Mouse (Mus musculus) kidney, adult 2 months (tissue): ENCODE measurements around the gene Prss56. TPM values are rescaled to one million over a fixed set of nuclear protein-coding genes. Genes with fewer than 3 reads are reported as not detected.

Experiments used
- DNase-seq: peaks from one replicate; pipeline ENCODE4 v3.0.0; 2021
- H3K27ac ChIP-seq: fragments of 200-500 bp; 2 replicates; pipeline ENCODE4 v1.5.1; 2012; ENCODE audit warnings: low read depth, low read length, control low read depth, inconsistent platforms; ENCODE audit not compliant: insufficient read depth
- H3K27me3 ChIP-seq: fragments of 200-500 bp; replicated peaks from 2 replicates; pipeline ENCODE4 v1.6.1; 2012; ENCODE audit warnings: mild to moderate bottlenecking, moderate library complexity, low read length, inconsistent platforms; ENCODE audit not compliant: control insufficient read depth, insufficient read depth
- H3K36me3 ChIP-seq: fragments of 200-500 bp; 2 replicates; pipeline ENCODE4 v1.6.1; 2012; ENCODE audit warnings: mild to moderate bottlenecking, moderate library complexity, low read length, inconsistent platforms; ENCODE audit not compliant: control insufficient read depth, insufficient read depth
- H3K4me1 ChIP-seq: fragments of 200-500 bp; 2 replicates; pipeline ENCODE4 v1.6.1; 2011; ENCODE audit warnings: low read length; ENCODE audit not compliant: control insufficient read depth, insufficient read depth
- H3K4me3 ChIP-seq: fragments of 200-500 bp; 2 replicates; pipeline ENCODE4 v1.5.1; 2011; ENCODE audit warnings: mild to moderate bottlenecking, low read depth, low read length, control low read depth; ENCODE audit not compliant: insufficient read depth
- CTCF ChIP-seq: fragments of 200-500 bp; conservative IDR thresholded peaks from 2 replicates; pipeline ENCODE4 v1.5.1; 2011; ENCODE audit warnings: low read depth, mild to moderate bottlenecking, control low read depth, low read length, moderate library complexity, mixed read lengths; ENCODE audit not compliant: insufficient read depth, insufficient read length
- POLR2A ChIP-seq: fragments of 200-500 bp; IDR thresholded peaks from one replicate; pipeline ENCODE4 v1.6.1; 2011; ENCODE audit warnings: low read depth, low read length, control low read depth
- WGBS: fragments of 180-500 bp; shearing (Covaris S2); methylation state at CpG from one replicate; pipeline ENCODE4 v1.1.7; 2018; 5-methylcytosine and 5-hydroxymethylcytosine counted together
- polyA plus RNA-seq: library from polyadenylated mRNA; depleted of rRNA; stranded (reverse); fragments of >200 nt; gene quantifications from 2 replicates; pipeline ENCODE4 v1.2.3, GENCODE M21; 2012; rRNA removed

The Prss56 gene
- polyA plus RNA-seq, 1 experiment = not detected

DNA sequence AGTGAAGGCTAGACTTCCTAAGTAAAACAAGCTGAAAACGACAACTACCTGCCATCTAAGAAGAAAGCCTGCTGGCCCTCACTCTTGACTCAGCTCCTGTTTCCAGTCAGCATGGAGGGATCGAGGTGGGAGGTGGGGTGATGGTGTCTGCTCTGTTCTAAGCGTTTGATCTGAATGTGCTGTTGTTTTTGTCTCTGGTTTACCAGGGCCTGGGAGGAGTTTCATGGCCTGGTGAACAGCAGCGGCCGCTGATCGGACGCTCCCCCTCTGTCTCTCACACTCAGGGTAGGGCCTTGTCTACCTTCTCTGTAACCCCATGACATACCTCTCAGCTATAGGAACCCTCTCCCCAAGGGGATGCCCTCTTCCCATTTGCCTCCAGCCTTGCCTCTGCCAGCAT is 49.1 kb downstream of the Prss56 start:
- no peak for TF ChIP-seq POLR2A
- no peak for TF ChIP-seq CTCF
- 37% methylated on average over 7 of the region's 7 CpGs for WGBS
- Histone ChIP-seq H3K4me3 (no peak overlapping the region), H3K27me3 (no peaks in the 10 kb centered on the region), H3K36me3 (no peaks in the 10 kb centered on the region; the same call in 1 of the 2 replicates), H3K27ac (no peak overlapping the region), H3K4me1 (no peaks in the 10 kb centered on the region)
- no peak for DNase-seq

Other genes with a start within 250 kb of the Prss56 start
- gene Alppl2, start 93.4 kb upstream of the Prss56 start, polyA plus RNA-seq = not detected in 2 replicates
- gene Alpi, start 81.7 kb upstream of the Prss56 start, polyA plus RNA-seq = not detected in 2 replicates
- not detected in 2 replicates for gene Akp3, start 58.3 kb upstream of the Prss56 start, polyA plus RNA-seq
- gene Ecel1, start 26.8 kb upstream of the Prss56 start, polyA plus RNA-seq = 0.07 and 0.39 TPM in 2 replicates
- not detected in 2 replicates for gene Chrnd, start 7.3 kb downstream of the Prss56 start, polyA plus RNA-seq
- gene Chrng, start 21.3 kb downstream of the Prss56 start, polyA plus RNA-seq = not detected in 2 replicates
- 33.0 and 42.7 TPM in 2 replicates for gene Eif4e2, start 30.6 kb downstream of the Prss56 start, polyA plus RNA-seq
- 152 and 161 TPM in 2 replicates for gene Efhd1, start 81.0 kb downstream of the Prss56 start, polyA plus RNA-seq
- gene Gigyf2, start 143.7 kb downstream of the Prss56 start, polyA plus RNA-seq = 40.4 and 47.1 TPM in 2 replicates
- gene Kcnj13, start 211.4 kb downstream of the Prss56 start, polyA plus RNA-seq = 2.4 and 2.5 TPM in 2 replicates